Mouse (Mus musculus) lung, postnatal 0 days (tissue): Measurements from ENCODE around the gene Tada2b.

Source experiments
- CTCF ChIP-seq: IDR thresholded peaks from 2 replicates; pipeline ENCODE4 v1.5.1; 2016; ENCODE audit warnings: antibody characterized with exemption, mild to moderate bottlenecking
- EP300 ChIP-seq: IDR thresholded peaks from 2 replicates; pipeline ENCODE4 v1.6.1; 2016; ENCODE audit warnings: antibody characterized with exemption, mild to moderate bottlenecking, control low read depth

DNA sequence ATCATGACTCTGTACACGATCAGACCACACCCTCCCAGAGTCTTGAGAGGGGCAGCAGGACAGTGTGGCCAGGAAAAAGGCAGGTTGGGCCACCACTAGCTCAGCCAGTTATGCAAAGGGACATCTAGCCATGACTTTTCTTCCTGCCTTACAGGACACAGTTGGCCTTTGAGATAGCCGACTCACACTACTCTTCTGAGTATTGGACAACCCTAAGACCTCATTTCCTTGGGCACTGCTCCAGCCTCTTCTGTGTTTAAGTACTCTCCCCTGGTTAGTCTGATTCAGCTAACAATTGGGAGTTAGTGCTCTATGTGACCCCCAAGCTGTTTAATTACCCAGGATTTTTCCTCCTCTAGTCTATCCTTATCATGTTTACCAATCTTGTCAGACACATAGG lies 4.3 kb downstream of the Tada2b start:
- TF ChIP-seq CTCF = no peak
- no peak for TF ChIP-seq EP300
